Mouse (Mus musculus) cerebellum, postnatal 14 days (tissue): ENCODE measurements around the gene Rab26.

Source experiments
- DNase-seq, 2 experiments: peaks; one replicate each; pipeline ENCODE4 v3.0.0; 2021; ENCODE audit warnings: mixed read lengths in 2 of 2

Gene Rab26

GRCm38 (mm10) chr17:24546234-24546633 lies 12.2 kb upstream of the Rab26 start:
- DNase-seq: no peak

- no peak for DNase-seq
Measured at GRCm38 (mm10) chr17:24545247-24545646, 11.2 kb upstream of the Rab26 start.

DNA sequence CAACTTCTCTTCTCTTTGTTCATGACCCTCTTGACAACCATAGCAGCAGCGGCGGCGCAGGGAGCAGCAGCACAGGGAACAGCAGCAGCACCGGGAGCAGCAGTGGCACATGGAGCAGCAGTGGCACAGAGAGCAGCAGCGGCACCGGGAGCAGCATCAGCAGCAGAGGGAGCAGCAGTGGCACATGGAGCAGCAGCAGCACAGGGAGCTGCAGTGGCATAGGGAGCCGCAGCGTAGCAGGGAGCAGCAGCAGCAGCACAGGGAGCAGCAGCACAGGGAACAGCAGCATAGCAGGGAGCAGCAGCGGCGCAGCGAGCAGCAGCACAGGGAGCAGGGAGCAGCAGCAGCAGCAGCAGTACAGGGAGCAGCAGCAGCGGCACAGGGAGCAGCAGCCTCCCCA lies 10.6 kb upstream of the Rab26 start:
- DNase-seq: no peak

- peak; percentile 64 to 69 for DNase-seq
Measured at GRCm38 (mm10) chr17:24540375-24540774, 6.4 kb upstream of the Rab26 start.

DNA sequence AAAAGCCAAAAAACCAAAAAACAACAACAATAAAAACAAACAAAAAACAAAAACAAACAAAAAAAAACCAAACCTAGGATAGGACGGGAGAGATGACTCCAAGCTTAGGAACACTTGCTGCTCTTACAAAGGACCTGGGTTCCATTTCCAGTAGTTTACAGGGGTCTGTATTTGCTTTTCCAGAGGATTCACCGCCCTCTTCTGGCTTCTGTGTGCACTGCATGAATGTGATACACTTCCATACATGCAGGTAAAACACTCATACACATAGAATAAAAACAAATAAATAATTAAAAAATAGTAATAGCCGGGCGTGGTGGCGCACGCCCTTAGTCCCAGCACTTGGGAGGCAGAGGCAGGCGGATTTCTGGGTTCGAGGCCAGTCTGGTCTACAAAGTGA lies 4.9 kb upstream of the Rab26 start:
- peak; percentile 75 to 80 for DNase-seq

GRCm38 (mm10) chr17:24537536-24537935 lies 3.5 kb upstream of the Rab26 start:
- DNase-seq: no peak

DNA sequence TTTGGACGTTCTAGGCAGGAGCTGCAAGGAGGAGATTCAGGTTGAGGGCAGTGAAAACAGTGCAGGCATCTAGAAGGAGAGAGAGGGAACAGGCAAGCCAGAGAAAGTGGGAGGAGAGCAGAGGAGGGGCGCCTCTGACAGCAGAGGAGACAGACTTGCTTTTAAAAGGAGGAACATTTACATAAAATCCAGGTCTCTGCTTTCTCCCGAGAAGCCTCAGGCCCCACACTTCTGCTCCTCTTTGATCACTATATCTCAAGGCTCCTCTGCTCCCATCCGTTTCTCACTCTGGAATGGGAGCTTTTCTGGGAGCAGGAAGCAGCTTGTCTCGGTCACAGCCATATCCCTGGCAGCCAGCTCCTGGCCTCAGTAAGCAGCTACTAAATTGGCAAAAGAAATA lies 1.3 kb upstream of the Rab26 start:
- no peak for DNase-seq

GRCm38 (mm10) chr17:24533099-24533992 lies 664 bp downstream of the Rab26 start:
- DNase-seq: peak; percentile 86 to 88

GRCm38 (mm10) chr17:24532045-24532444 lies 2.0 kb downstream of the Rab26 start:
- no peak for DNase-seq

DNA sequence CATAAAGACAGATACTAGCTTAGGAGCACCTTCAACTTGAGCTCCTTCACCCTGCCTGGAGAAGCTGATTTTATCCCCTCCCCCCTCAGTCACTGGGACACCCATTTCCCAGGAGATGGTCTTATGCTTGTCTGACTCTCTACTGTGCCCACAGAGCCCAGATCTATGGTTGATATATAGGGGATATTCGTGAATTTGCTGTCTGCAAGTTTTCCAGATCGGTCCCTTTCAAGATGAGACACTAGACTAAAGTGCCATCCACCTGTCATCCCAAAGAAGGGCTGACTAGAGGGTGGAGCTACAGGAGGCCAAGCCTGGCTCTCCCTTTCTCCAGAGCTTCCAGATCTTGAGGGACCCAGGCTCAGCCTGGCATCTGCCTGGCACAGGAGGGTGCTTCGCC lies 2.9 kb downstream of the Rab26 start:
- DNase-seq: no peak

GRCm38 (mm10) chr17:24530361-24531050 lies 3.5 kb downstream of the Rab26 start:
- no peak for DNase-seq

- DNase-seq: no peak
Measured at GRCm38 (mm10) chr17:24529883-24530282, 4.1 kb downstream of the Rab26 start.

DNA sequence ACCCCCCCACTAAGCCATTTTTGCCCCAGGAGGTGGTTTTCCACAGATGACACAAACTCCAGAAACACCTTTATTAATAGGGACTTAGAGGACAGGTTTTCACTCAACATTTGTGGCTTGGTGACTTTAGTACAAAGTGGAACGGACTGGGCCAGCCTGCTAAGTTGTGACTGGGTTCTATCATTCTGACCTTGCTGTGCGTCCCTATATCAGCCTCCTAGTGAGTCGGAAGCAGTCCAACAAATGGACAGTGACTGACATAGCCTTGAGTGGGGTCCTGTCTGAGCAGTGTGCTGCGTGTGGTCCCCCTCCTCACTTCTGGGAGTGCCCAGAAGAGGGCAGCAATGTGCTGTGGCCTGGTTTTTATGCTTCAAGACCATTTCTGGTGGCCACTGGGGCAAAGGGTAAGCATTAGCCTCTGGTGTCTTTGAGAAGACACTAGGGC lies 5.0 kb downstream of the Rab26 start:
- peak; percentile 84 to 86 for DNase-seq

DNA sequence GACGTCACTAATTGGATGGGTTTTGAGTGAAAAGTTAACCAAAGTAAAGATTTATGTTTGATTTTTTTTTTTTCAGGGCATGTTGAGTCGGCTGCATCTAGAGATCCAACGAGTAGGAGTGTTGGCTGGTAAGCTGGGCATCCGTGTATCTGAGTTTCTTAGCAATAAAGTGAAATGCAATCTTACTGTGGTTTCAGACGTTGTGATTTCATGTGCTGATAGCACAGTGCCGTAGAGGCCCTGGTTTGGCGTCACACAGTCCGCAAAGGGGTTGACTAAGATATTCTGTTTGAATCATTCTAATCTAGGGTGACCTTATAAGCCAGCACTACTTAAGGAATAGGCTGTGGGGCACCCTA lies 5.5 kb downstream of the Rab26 start:
- DNase-seq: no peak

DNA sequence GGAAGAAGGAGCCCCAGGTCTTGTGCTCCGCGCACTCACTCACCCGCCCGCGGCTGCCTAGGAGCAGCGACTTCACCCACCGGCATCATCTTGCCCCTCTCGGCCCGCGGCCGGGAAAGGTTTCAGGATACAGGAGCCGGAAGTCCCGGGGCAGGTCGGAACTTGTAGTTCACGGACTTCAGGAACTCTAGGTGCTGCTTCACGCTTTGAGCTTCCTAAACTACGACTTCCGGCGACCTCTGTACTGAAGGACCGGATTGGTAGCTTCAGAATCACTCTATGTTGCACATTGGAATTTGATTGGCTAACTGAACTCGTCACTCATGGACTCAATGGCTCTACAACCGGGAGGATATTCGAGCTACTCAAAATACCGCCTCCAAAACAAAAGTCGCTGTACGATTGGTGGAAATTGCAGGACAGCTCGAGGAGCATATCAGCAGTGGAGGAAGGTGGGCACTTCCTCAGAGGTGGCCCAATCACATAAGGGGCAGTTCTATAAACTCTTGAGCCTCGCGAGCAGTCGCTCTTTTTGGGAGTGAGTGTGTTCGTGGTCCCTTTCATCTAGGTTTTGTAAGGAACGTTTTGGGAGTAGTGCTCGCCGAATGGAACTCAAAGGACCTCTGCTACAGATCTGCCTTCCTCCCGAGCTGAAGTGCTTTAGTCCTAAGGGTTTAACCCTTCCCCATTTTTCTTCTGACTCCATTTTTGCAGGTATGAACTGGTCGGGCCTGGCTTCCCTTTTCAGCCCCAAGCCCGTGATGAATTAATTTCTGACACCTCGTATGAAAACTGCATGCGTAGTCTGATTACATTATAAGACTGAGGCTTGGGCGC lies 6.1 kb downstream of the Rab26 start, which contains the start of gene Traf7:
TSS of gene Traf7 (minus strand) at position 216 of the 837 bp plus-strand sequence.
- peak; percentile 92 to 93 for DNase-seq

- no peak for DNase-seq
Measured at GRCm38 (mm10) chr17:24527315-24527714, 6.7 kb downstream of the Rab26 start.

DNA sequence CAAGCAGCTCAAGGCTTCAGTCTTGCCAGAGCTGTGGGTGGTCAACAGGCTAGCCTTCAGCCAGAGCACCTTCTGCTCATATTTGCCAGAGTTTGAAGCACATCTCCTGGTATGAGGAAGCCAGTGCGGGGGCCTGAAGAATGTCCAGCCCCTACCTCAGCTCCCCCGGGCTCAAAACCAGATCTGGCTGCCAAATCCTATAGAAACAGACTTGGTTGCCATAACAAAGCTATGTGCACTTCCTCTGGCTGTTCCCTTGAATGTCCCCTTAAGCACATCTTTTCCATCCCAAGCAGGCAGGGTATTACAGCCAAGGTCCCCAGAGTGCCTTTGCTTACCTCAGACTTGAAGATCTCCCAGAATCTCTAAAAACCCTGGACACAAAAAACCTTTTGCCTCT lies 9.3 kb downstream of the Rab26 start:
- no peak for DNase-seq

DNA sequence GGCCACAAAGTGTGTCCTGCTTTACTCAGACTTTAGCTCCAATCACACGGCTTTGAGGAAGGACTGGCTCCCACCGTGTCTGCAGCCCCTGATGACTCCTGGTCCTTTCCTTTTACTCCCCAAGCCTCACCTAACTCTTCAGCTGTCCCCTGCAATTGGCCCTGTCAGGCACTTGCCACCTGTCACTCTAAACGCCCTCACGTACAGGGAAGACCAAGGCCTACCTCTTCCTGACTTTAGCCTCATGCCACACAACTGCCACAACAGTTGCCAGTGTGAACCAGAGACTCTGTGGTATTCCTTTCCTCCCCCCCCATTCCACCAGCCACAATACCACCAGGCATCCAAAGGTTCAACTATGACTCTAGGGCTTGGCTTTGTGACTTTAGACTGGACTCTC lies 13.6 kb downstream of the Rab26 start:
- no peak for DNase-seq

DNA sequence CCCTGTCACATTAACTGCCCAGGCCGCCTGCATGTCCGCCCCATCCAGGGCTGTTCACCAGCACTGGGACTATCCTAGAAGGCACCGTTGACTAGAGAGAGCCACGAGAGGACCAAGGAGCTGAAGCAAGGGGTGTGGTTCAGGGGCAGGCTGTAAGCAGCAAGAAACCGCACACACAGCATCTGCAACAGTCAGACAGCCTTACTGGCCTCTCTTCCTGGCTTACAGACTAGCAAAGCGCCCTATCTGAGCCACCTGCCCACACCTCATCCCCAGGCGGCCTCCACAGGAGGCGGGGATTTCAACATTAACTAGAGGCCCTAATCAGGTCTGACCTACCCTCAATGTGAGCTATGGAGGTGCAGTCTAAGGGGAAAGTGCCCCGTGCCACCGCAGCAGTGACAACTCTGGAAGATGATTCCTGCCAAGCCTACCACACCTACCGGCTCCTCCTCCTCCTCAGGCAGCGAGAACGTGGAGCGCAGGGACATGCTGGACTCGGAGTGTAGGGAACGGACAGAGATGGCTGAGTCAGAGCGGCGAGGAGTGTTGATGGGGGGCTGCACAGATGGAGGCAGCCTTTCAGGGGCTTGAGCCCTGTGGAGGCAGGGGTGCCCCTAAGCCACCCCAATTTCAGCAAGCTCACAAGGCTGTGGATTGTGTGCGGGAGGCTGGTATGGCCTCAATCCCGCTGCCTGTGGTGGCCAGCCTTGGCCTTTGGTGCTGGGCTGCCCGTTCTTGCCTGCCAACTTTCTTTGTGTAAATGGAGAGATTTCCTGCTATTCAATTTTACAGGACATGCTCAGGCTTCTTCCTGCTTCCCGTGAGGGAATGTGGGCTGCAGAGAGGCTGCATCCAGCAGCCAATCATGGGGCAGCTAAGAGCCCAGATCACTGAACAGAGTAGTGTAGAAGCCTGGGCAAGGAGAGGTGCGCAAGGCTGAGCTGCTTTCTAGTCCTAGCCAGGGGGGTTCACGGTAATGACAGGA lies 19.4 kb downstream of the Rab26 start:
- no peak for DNase-seq

DNA sequence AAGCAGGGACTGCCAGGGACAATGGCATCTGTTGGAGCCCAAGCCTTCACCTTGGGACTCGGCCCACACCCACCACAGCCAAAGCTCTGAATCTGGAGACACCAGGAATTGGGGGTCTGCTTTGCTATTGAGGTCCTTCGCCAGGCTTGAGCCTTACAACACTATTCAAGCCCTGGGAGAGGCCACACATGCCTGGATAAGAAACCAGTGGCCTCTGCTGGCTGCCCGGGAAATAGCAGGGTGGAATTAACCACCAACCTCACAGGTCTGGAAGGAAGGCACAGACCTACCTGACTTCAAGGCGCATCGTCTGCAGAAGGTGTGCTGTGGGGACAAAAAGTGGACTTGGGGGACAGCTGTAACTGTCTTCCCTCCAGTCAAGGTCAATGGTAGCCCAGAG lies 20.4 kb downstream of the Rab26 start:
- DNase-seq: peak; percentile 85 to 86

DNA sequence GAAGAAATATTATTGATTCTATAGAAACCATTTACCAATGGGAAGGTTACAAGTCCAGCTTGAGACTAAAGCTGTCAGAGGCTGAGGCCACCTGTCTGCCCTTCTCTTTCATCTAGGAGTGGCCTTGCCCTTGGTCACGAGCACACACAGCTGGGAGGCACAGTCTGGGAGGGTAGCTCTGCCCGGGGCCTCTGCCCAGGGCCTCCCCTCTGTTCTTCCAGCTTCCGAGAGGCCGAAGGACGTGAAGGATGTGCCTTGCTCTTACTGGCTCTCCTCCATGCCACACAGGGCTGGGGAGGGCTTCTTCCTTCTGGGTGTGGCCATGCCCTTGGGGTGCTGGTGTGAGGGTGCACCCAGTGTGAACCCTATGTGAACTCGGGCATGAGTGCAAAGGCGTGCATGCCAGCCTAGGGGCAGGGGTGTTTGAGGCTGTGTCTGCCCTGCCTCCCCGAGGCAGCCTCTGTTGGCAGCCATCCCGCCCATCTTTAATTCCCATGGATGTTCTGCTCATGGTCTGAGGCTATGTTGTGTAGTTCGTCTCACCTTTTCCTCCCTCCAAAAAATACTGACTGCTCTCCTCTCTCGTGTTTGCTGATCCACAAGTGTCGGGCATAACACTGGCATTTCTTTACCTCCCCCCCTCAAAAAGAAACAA lies 26.1 kb downstream of the Rab26 start:
- peak in 1 of 2 experiments; percentile 55 for DNase-seq
